Mouse (Mus musculus) embryonic facial prominence, embryonic 13.5 days (tissue): ENCODE results near the gene Afg3l1. TPM values are rescaled to one million over a fixed set of nuclear protein-coding genes. Genes with fewer than 3 reads are reported as not detected.
"Not testable (repeated sequence)": the region's sequence is repeated elsewhere in the genome, so short reads cannot be mapped to it uniquely, and the experiment has no call there.

Experiments
- ATAC-seq: fragments of 200-750 bp; cut with Nextera tagmentation; 2 replicates; pipeline ENCODE4 v1.8.0; 2017; ENCODE audit warnings: low read depth; ENCODE audit not compliant: insufficient number of reproducible peaks, insufficient read depth, low FRiP score, low TSS enrichment
- H3K27ac ChIP-seq: fragments of 300-500 bp; sonication (generic); 2 replicates; pipeline ENCODE4 v1.5.1; 2015; ENCODE audit warnings: moderate library complexity, mild to moderate bottlenecking, inconsistent platforms
- H3K27me3 ChIP-seq: fragments of 300-500 bp; sonication (generic); 2 replicates; pipeline ENCODE4 v1.6.1; 2015; ENCODE audit warnings: mild to moderate bottlenecking, inconsistent platforms
- H3K36me3 ChIP-seq: fragments of 300-500 bp; sonication (generic); 2 replicates; pipeline ENCODE4 v1.6.1; 2015; ENCODE audit warnings: mild to moderate bottlenecking, inconsistent platforms
- H3K4me1 ChIP-seq: fragments of 300-500 bp; sonication (generic); 2 replicates; pipeline ENCODE4 v1.6.1; 2015; ENCODE audit warnings: inconsistent platforms
- H3K4me2 ChIP-seq: fragments of 300-500 bp; sonication (generic); 2 replicates; pipeline ENCODE4 v1.6.1; 2015; ENCODE audit warnings: moderate library complexity, mild to moderate bottlenecking, inconsistent platforms
- H3K4me3 ChIP-seq: fragments of 300-500 bp; sonication (generic); 2 replicates; pipeline ENCODE4 v1.5.1; 2015; ENCODE audit warnings: mild to moderate bottlenecking, inconsistent platforms
- H3K9ac ChIP-seq: fragments of 300-500 bp; sonication (generic); 2 replicates; pipeline ENCODE4 v1.6.1; 2015; ENCODE audit warnings: mild to moderate bottlenecking, inconsistent platforms
- H3K9me3 ChIP-seq: fragments of 300-500 bp; sonication (generic); 2 replicates; pipeline ENCODE4 v1.6.1; 2016; ENCODE audit warnings: inconsistent platforms
- WGBS: fragments of 180-500 bp; shearing (Covaris S2); methylation state at CpG from one replicate; pipeline ENCODE4 v1.1.7; 2015; ENCODE audit warnings: mixed read lengths; 5-methylcytosine and 5-hydroxymethylcytosine counted together
- polyA plus RNA-seq: library from polyadenylated mRNA; unstranded; fragments of >200 nt; fragmentation: Nextera tagmentation; extraction: Ambion mirVana; gene quantifications from 2 replicates; pipeline ENCODE4 v1.2.1, GENCODE M21; 2015

The Afg3l1 gene
- polyA plus RNA-seq, 1 experiment from 2014 or later: 54.4 TPM

DNA sequence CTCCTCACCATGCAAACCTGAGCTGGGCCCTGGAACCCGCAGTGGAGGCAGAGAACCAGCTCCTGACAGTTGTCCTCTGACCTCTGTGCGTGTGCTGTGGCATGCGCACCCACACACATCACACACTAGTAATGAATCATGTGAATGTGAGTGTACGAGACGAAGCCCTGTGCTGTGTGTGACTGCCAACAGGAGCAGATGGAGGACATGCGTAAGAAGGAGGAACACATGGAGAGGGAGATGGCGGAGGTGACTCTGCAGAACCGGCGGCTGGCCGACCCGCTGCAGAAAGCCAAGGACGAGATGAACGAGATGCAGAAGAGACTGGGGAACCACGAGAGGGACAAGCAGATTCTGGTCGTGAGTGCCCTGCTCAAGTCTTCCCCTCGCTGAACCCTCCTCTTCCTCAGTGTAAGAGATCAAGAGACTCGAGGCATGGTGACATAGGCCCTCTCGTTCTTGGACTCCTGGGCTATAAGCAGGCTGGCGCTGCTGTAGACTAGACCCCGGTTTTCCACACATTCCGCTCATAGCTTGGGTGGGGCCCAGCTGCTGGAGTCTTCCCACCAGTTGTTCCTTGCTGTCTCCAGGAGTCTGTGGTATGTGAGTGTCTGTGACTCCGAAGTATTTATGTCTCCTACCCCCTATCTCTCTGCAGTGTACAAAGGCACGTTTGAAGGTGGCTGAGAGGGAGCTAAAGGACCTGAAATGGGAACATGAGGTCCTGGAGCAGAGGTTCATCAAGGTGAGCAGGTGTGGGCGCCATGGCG, 50.2 kb downstream of the Afg3l1 start:
- H3K4me3 ChIP-seq: no peak overlapping the region
- H3K27me3 ChIP-seq: no peaks in the 10 kb centered on the region
- ATAC-seq: no peak
- 91% methylated on average over 25 of the region's 25 CpGs for WGBS
- H3K36me3 ChIP-seq: peaks cover 99% of the 10 kb centered on the region
- H3K4me1 ChIP-seq: no peaks in the 10 kb centered on the region
- no peak overlapping the region for H3K4me2 ChIP-seq
- no peak overlapping the region for H3K9ac ChIP-seq
- H3K27ac ChIP-seq: no peak overlapping the region
- H3K9me3 ChIP-seq: no peaks in the 10 kb centered on the region

DNA sequence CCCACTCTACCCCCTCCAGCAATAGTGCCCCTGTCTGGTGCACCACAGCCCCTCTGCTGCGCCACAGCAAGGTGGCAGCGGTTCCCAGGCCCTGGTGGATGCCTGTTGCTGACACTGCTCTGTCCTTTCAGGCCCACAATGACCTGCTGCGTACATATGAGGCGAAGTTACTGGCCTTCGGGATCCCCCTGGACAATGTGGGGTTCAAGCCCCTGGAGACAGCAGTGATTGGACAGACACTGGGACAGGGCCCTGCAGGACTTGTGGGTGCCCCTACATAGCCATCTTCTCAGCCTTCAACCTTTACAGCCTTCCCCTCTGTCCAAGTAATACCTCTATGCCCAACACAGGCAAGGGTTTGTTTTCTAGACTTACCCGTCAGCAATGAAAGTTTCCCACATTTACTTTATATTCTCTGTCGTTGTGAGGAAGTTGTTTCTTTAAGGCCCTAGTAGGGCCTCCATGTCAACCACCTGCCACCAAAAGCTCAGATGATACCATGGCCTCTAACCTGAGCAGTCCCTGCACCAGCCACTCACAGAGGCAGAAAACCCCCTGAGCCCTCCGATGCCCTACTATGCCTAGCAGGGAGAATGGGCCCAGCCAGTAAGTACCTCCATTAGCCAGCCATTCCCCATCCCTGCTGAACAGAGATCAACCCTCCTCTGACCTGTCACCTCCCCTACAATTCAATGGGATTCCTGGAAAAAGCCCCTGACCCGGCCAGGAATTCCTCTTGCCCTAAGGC, 58.7 kb downstream of the Afg3l1 start:
- peaks cover 56% of the 10 kb centered on the region for H3K36me3 ChIP-seq
- 86% methylated on average over 9 of the region's 9 CpGs for WGBS

DNA sequence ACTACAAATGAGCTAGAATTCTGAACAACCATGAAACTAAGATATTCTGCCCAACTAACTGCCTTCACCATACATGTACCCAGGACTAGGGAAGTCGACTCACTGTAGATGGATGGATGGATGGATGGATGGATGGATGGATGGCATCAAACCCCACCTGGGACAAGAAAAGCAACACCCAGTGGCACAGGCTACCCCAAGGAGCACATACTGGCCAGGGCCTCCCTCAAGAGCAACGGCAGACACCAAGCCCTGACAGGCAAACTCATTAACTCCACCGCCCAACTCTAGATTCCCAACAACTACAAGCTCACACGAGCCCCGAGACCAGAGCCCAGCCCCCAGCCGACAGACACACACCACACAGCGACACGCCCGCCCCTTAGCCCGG, 59.3 kb downstream of the Afg3l1 start:
- Histone ChIP-seq H3K4me3 (no peak overlapping the region), H3K27me3 (peaks cover 5% of the 10 kb centered on the region), H3K36me3 (peaks cover 50% of the 10 kb centered on the region), H3K27ac (no peak overlapping the region), H3K4me2 (no peak overlapping the region), H3K4me1 (no peaks in the 10 kb centered on the region), H3K9me3 (no peaks in the 10 kb centered on the region), H3K9ac (no peak overlapping the region)
- ATAC-seq: no peak
- 34% methylated on average over 10 of the region's 10 CpGs for WGBS

More for the DNA sequence above, 58.7 kb downstream of the Afg3l1 start:
- peaks cover 5% of the 10 kb centered on the region for H3K27me3 ChIP-seq
- no peak overlapping the region for H3K9ac ChIP-seq
- H3K9me3 ChIP-seq: no peaks in the 10 kb centered on the region
- H3K27ac ChIP-seq: no peak overlapping the region
- no peaks in the 10 kb centered on the region for H3K4me1 ChIP-seq
- no peak overlapping the region for H3K4me3 ChIP-seq
- no peak overlapping the region for H3K4me2 ChIP-seq
- ATAC-seq: no peak

DNA sequence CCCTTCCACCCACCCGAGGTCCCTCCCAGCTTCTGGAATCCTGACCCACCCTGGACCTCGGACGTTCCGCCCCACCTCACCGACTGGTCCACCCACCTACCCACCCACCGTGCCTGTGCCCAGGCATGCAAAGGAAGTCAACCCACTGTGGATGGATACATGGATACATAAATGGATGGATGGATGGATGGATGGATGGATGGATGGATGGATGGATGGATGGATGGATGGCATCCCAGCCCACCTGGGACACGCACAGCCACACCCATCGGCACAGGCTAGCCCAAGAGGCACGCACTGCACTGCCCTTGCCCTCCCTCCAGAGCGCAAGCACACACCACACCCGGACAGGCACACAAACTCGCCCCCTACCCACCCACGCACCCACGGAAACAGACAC, 59.9 kb downstream of the Afg3l1 start:
- H3K27ac ChIP-seq, H3K4me2 ChIP-seq, ATAC-seq, H3K27me3 ChIP-seq, H3K9me3 ChIP-seq, H3K4me1 ChIP-seq, H3K4me3 ChIP-seq, H3K9ac ChIP-seq: not testable (repeated sequence)
- peaks cover 43% of the 10 kb centered on the region for H3K36me3 ChIP-seq
- WGBS: 74% methylated on average over 7 of the region's 14 CpGs

Other genes with a start within 250 kb of the Afg3l1 start
- 4.6 and 5.1 TPM in 2 replicates for gene Spata2l, start 241.7 kb upstream of the Afg3l1 start, polyA plus RNA-seq
- gene Zfp276, start 223.7 kb upstream of the Afg3l1 start, polyA plus RNA-seq: 27.0 and 29.3 TPM in 2 replicates
- gene Vps9d1, start 223.6 kb upstream of the Afg3l1 start, polyA plus RNA-seq: 32.6 and 33.3 TPM in 2 replicates
- gene Fanca, start 159.3 kb upstream of the Afg3l1 start, polyA plus RNA-seq: 27.2 and 28.8 TPM in 2 replicates
- gene Spire2, start 145.2 kb upstream of the Afg3l1 start, polyA plus RNA-seq: 1.9 and 2.2 TPM in 2 replicates
- 148 and 162 TPM in 2 replicates for gene Tcf25, start 104.2 kb upstream of the Afg3l1 start, polyA plus RNA-seq
- 0.14 and 0.17 TPM in 2 replicates for gene Mc1r, start 70.8 kb upstream of the Afg3l1 start, polyA plus RNA-seq
- gene Tubb3, start 66.5 kb upstream of the Afg3l1 start, polyA plus RNA-seq: 40.1 and 47.9 TPM in 2 replicates
- 38.3 and 43.2 TPM in 2 replicates for gene Def8, start 54.4 kb upstream of the Afg3l1 start, polyA plus RNA-seq
- 5.3 and 6.0 TPM in 2 replicates for gene Dbndd1, start 37.6 kb downstream of the Afg3l1 start, polyA plus RNA-seq
- gene Gas8, start 40.9 kb downstream of the Afg3l1 start, polyA plus RNA-seq: 36.5 and 38.5 TPM in 2 replicates
- 6.9 and 8.3 TPM in 2 replicates for gene Rhou, start 176.0 kb downstream of the Afg3l1 start, polyA plus RNA-seq